Mouse (Mus musculus) effector memory CD4-positive, alpha-beta T cell, adult 5 months (primary cell): ENCODE data around the gene Tff3. TPM values are rescaled to one million over a fixed set of nuclear protein-coding genes. Genes with fewer than 3 reads are reported as not detected.

ENCODE experiments used
- polyA plus RNA-seq: library from polyadenylated mRNA; unstranded; fragments of 100-300 nt; shearing (Covaris generic); gene quantifications from one replicate; pipeline ENCODE4 v1.2.1, GENCODE M21; 2017

Gene Tff3
- not detected for polyA plus RNA-seq

GRCm38 (mm10) chr17:31129452-31129851 lies at the start of gene Tff3:
TSS of gene Tff3 (minus strand) at chr17:31129646.

DNA sequence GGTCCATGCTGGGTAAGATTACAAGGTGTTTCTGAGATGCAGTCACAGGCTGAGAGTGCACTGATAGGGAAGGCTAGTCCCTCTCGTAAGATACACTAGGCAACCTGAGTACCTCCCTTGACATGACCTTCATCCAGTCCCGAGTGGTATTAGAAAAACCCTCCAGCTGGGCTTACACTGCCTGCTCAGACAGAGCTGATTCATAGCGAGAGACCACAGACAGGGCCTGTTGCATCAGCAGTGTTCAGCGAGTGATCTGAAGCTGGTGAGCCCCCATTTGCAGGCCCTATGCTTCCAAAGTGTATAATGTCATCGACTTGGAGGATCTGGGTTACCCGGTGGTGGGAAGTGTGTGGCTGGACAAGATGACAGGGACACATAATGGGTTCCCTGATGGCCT lies 35.7 kb upstream of the Tff3 start, which contains the start of gene Tff1:
TSS of gene Tff1 (minus strand) at position 151 of the 400 bp plus-strand sequence.

DNA sequence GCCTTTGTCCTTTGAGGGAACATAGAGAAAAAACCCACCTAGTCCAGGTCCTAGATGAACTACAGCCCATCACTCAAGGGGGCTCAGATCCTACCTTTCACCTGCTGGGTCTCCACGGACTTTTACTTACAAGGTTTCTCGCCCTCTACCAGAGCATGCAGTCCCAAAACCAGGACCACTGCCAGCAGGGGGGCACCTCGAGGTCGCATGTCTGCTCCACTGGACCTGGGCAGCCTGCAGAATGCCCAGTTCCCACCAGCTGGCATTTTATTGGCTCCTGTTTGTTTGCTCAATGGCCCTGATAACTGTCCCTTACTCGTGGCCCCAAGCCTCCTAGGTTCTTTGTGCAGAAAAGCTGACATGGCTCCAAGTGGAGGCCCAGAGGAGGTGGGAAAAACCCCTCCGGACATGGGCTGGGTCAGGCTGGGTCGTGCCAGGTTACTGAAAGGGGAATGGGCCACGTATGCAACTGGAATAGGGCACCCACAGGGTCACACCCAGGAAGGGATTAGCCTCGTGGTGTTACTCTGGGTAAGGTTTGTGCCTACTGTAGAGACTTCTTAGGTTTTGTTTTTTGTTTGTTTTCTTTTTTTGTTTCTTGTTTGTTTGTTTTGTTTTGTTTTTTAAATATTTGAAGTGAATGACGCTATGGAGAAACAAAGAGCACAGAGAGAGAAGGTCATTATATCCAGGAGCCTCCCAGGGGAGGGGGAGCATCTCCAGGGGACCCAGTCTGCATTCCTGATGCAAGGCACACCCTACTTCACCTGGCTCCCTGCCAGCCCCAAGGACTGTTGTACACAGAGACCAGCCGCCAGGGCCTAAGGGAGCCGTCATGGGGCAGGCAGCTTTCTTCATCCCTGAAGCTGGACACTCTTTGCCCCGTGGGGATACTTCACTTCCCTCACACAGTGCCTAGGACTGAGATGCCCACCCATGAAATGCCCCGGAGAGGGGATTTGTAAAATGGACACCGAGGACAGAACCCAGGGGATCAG lies 14.9 kb upstream of the Tff3 start, which contains the start of gene Tff2:
TSS of gene Tff2 (minus strand) at position 243 of the 998 bp plus-strand sequence.

Other genes with a start within 250 kb of the Tff3 start
- gene Glp1r, start 227.8 kb downstream of the Tff3 start, polyA plus RNA-seq: not detected
- gene Umodl1, start 175.0 kb downstream of the Tff3 start, polyA plus RNA-seq: not detected
- 26.9 TPM for gene Abcg1, start 72.0 kb downstream of the Tff3 start, polyA plus RNA-seq
- gene Tff2, start 14.6 kb upstream of the Tff3 start, polyA plus RNA-seq: not detected
- not detected for gene Tff1, start 35.6 kb upstream of the Tff3 start, polyA plus RNA-seq
- gene Tmprss3, start 69.3 kb upstream of the Tff3 start, polyA plus RNA-seq: not detected
- 217 TPM for gene Ubash3a, start 78.2 kb upstream of the Tff3 start, polyA plus RNA-seq
- gene Rsph1, start 147.7 kb upstream of the Tff3 start, polyA plus RNA-seq: 0.61 TPM
- gene Slc37a1, start 157.1 kb upstream of the Tff3 start, polyA plus RNA-seq: 54.9 TPM